Mouse (Mus musculus) cerebellum, adult (tissue): Measurements from ENCODE around the gene Hoxd10.

Experiments used
- ATAC-seq: cut with Nextera tagmentation; 2 replicates; pipeline ENCODE4 v1.9.2; 2017; ENCODE audit warnings: mild to moderate bottlenecking, moderate library complexity, mixed read lengths; ENCODE audit not compliant: insufficient number of reproducible peaks, low FRiP score, low TSS enrichment

The Hoxd10 gene

GRCm38 (mm10) chr2:74691022-74691951 lies at the start of gene Hoxd10:
Gene Hoxd10 (plus strand): TSS chr2:74691924.
- no peak for ATAC-seq

DNA sequence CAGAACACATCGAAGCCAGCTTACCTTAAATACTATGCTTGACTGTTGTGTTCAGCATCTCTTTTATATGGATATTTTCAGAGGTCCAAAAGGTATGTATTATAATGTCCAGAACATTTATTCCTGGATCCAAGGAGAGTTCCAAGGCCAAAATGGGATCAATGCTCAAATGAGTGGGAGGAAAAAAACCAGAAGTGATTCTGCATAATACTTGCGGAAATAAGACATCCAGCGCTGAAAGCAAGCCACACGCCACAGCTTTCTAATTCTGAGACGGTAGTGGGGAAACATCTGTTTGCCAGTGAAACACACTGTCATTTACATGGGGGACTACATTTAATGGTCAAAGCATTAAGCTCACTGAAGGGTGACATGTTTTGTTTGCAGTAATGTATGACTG lies 49.3 kb upstream of the Hoxd10 start:
- ATAC-seq: no peak

GRCm38 (mm10) chr2:74645631-74646030 lies 46.1 kb upstream of the Hoxd10 start:
- no peak for ATAC-seq

GRCm38 (mm10) chr2:74647082-74647864 lies 44.5 kb upstream of the Hoxd10 start:
- no peak for ATAC-seq

DNA sequence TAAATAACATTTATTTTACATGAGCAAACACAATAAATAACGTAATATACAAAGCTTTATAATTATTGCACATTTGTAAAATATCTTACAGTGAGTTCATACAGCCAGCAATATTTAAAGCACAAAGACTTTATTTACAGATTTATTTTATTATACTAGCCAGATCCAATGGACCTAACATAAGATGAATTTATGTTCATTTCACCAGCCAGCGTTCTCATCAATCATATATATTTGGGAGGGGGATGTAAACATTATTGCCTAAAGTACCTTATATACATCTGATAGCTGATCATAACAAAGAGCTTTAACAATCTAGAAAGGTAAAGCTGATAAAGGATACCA lies 38.8 kb upstream of the Hoxd10 start:
- ATAC-seq: no peak

DNA sequence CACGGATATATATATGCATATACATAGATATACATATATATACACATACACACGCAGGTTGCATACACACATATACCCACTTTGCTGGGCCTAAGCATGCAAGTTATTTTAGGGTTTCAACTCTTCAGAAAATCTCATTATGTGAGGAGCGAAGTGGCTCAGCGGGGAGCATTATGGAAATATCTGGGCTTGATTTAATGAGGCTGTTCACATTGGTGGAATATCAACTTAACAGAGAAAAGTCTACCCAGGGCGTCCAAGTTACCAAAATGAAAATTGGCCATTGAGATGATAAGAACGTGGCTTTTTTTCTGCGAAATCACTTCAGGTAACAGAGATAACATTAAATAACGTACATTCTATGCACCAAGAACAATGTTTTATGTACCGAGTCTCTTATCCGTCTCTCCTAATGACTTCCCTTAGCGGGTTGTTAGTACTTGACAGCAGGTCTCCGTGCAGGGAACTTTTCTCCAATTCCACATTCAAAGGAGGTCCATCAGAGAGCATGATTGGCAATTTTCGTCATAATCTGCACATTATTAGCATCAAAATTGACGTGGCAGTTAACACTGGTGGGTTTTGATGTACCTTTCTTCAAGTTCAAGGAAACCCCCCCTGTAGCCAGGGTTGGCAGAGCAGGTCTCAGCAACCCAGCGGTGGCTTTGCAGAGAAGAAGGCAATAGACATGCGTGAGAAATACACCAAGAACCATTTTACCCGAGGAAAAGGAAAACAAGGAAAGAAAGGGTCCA lies 37.8 kb upstream of the Hoxd10 start:
- no peak for ATAC-seq

DNA sequence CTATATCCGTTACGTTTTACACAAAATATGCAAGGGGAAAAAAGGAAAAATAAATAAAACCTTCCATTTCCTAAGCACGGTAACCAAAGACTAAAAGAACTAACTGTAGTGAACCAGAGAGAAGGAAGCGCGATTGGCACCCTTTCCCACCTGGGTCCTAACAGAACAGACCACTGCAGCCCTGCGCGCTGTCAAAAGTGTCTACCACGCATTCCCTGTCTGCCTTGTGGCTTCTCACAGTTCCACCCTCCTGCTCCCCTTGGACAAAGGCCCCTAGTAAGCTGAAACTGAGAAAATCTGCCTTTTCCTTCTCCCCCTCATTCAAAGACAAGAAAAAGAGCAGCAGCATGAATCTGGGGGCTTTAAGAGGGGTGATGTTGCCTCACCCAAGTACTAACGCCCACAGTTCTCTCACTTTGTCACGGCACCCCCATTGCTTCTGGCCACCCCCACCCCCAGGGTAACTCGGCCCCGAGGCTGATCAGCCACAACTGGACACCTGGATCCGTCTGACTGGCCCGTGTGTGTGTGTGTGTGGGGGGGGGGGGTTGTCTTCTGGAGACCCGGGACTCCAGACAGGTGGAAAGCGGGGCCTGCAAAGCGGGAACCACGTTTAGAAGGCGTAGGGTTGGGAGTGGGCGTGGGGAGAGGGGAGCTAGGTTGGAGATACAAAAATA lies 36.8 kb upstream of the Hoxd10 start:
- ATAC-seq: no peak

DNA sequence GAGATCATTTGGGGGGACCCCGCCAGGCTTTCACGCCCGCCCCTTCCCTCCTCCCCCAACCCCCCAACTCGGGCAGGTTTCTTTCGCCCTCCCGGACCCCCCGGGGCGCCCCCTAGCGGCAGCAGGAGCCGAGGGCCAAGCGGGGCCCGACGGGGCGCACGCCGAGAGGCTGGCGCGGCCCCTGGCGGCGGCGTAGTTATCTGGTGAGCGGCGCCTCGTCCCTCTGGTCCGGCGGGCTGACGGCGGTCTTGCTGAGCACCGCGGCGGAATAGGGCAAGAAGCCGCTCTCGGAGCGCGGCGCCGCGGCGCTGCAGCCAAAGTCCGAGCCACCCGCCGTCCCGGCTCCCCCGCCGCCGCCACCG lies 36.3 kb upstream of the Hoxd10 start:
- no peak for ATAC-seq

GRCm38 (mm10) chr2:74655821-74656631 lies 35.7 kb upstream of the Hoxd10 start:
- no peak for ATAC-seq

GRCm38 (mm10) chr2:74656632-74657021 lies 35.1 kb upstream of the Hoxd10 start:
- ATAC-seq: no peak

- ATAC-seq: no peak
Measured at GRCm38 (mm10) chr2:74657251-74658023, 34.3 kb upstream of the Hoxd10 start.

DNA sequence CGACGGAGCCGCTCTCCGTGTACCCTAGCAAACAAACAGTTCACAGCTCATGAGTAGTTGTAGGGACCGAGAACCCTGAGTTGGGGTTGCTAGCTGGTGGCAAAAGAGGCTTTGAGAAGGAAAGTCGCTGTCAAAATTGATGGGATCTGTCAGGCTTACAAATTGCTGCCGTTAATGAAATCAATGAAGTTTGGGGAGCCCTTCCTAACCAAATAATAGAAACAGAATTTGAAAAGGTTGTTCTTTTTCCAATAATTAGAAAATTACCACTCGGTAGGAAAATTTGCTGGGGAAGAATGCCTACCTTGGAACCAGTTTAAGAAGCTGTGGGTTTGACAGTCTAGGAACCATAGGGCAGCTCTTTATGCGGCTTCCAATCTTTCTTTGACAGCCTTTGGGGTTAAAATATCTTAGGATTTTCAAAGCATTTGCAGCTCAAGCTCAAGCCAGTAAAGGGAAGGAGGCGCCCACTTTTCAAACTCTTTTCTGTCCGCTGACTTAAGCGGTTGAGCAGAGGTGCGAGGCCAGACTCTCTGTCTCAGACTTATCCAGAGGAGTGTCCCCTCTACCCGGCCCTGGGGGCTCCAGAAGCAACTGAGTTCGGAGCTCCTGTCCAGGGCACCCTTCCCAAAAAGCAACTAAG lies 33.6 kb upstream of the Hoxd10 start:
- ATAC-seq: no peak

DNA sequence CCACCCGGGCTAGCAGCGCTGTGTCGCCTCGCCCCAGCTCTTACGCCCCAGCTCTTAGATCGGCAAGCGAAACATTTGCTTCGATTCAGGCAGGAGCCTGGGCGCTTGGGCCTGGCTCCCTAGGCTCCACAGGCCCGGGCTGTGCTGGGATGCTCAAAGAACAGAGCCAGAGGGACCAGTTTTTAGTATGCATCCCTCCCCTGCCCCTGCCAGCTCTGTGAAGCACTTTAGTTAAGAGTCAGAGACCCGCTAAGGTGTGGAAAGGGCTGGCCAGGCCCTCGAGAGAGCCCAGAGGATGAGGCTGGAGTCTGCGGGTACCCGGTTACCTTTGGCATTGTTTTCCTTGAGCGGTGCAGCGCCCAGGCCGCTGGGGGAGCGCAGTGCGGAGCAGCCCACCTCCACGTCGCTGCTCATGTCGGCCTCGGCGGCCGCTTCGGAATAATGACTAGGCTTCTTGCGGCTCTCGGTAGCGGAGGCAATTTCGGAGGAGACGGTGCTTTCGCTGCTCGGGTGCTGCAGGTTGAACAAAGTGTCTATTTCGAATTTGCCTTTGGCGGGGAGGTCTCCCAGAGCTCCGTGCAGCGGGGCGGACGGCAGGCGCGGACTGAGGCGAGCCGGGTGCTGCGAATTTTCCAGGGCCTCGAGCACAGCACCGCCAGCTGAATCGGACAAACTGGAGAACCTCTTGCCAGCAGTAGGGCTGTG lies 32.9 kb upstream of the Hoxd10 start:
- ATAC-seq: no peak

- ATAC-seq: no peak
Measured at GRCm38 (mm10) chr2:74659507-74660005, 32.2 kb upstream of the Hoxd10 start, which contains the start of gene Evx2. Gene Evx2 (minus strand): TSS chr2:74659557.

GRCm38 (mm10) chr2:74660421-74661375 lies 31.0 kb upstream of the Hoxd10 start:
- ATAC-seq: no peak

DNA sequence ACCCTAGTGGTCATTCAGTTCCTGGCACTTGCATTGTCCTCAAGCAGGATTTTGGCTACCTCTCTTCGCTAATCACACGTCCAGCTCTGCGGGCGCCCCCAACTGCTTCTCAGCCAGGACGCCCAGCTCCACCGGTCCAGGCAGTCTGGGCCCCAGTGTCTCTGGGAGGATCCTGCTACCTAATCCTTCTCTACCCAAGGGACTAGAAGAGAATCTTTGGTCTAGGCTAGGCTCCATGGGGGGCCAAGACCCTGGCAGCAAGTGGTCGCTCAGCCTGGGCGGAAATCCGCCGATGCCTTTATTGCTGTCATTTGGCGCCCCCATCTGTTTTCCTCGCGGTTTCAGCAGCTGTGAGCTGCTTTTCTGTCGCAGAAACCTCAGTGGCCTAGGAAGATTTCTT lies 30.0 kb upstream of the Hoxd10 start:
- ATAC-seq: no peak
